Mouse (Mus musculus) limb, embryonic 13.5 days (tissue): Measurements from ENCODE around the gene Kirrel2. TPM values are rescaled to one million over a fixed set of nuclear protein-coding genes. Genes with fewer than 3 reads are reported as not detected.
A peak's percentile ranks its signal among the peaks of the same experiment; 100 is the strongest.

Source experiments
- ATAC-seq: fragments of 200-750 bp; cut with Nextera tagmentation; 2 replicates; pipeline ENCODE4 v1.8.0; 2017; ENCODE audit warnings: low read depth, moderate number of reproducible peaks, moderate TSS enrichment; ENCODE audit not compliant: low FRiP score
- H3K27ac ChIP-seq: fragments of 300-500 bp; sonication (generic); 2 replicates; pipeline ENCODE4 v1.5.1; 2015; ENCODE audit warnings: inconsistent platforms, mild to moderate bottlenecking, moderate library complexity
- H3K27me3 ChIP-seq: fragments of 300-500 bp; sonication (generic); 2 replicates; pipeline ENCODE4 v1.6.1; 2015; ENCODE audit warnings: mild to moderate bottlenecking, inconsistent platforms
- H3K36me3 ChIP-seq: fragments of 300-500 bp; sonication (generic); 2 replicates; pipeline ENCODE4 v1.6.1; 2015; ENCODE audit warnings: inconsistent platforms, mild to moderate bottlenecking, moderate library complexity
- H3K4me1 ChIP-seq: fragments of 300-500 bp; sonication (generic); 2 replicates; pipeline ENCODE4 v1.6.1; 2015; ENCODE audit warnings: inconsistent platforms
- H3K4me2 ChIP-seq: fragments of 300-500 bp; sonication (generic); replicated peaks from 2 replicates; pipeline ENCODE4 v1.6.1; 2015; ENCODE audit warnings: inconsistent platforms, mild to moderate bottlenecking, moderate library complexity
- H3K4me3 ChIP-seq: fragments of 300-500 bp; sonication (generic); 2 replicates; pipeline ENCODE4 v1.5.1; 2015; ENCODE audit warnings: moderate library complexity, mild to moderate bottlenecking, inconsistent platforms
- H3K9ac ChIP-seq: fragments of 300-500 bp; sonication (generic); 2 replicates; pipeline ENCODE4 v1.6.1; 2015; ENCODE audit warnings: mild to moderate bottlenecking, inconsistent platforms
- H3K9me3 ChIP-seq: fragments of 300-500 bp; sonication (generic); 2 replicates; pipeline ENCODE4 v1.6.1; 2016; ENCODE audit warnings: inconsistent platforms
- WGBS: fragments of 180-500 bp; shearing (Covaris S2); methylation state at CpG from one replicate; pipeline ENCODE4 v1.1.7; 2015; 5-methylcytosine and 5-hydroxymethylcytosine counted together
- polyA plus RNA-seq: library from polyadenylated mRNA; unstranded; fragments of >200 nt; fragmentation: Nextera tagmentation; extraction: Ambion mirVana; gene quantifications from 2 replicates; pipeline ENCODE4 v1.2.1, GENCODE M21; 2015

Kirrel2 gene
- polyA plus RNA-seq, 1 experiment from 2014 or later = 0.20 TPM

DNA sequence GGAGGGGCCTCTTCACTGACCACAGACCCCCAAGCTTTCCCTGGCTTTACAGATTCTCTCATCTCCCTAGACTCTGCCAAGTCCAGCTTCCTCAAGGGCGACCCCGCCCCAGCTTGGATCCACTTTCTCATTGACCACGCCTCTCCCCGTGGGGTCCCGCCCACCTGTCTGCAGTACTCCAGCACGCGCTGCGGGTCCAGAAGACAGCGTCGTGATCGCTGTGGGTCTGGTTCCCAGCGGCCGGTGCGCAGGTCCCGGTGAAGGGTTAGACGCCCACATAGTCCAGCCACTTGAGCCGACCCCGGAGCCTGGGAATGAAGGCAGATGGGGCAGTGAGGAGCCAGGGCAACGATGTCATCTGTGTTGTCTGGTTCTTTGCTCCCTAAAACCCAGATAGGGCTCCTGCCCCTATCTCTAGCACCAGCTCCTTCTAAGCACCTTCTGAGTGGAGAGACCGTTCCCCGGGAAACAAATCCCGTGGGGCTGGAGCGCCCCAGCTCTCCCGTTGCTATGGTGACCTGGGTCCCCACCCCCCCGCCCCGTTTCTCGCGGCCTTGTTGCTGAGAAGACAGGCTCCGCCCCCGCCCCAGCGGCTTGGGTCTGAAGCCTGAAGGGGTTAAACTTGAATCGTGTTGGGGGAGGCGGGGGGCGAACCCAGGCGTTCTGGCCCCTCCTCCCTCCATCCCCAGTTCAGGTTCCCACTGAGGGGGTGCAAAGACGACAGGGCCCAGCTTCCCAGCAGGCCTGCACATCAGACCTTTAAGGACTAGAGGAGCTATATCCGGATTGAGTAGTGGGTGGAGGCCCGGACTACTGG is 13.1 kb downstream of the Kirrel2 start:
- peak overlapping the region; percentile 78 for H3K9ac ChIP-seq
- peak; percentile 29; the same call in 1 of the 2 replicates for ATAC-seq
- H3K9me3 ChIP-seq = no peaks in the 10 kb centered on the region
- H3K36me3 ChIP-seq = peaks cover 19% of the 10 kb centered on the region
- peaks cover 67% of the 10 kb centered on the region for H3K27me3 ChIP-seq
- WGBS = under 1% methylated on average over 38 of the region's 38 CpGs
- peak overlapping the region; percentile 72 for H3K4me3 ChIP-seq
- peak overlapping the region; percentile 3; the same call in 1 of the 2 replicates for H3K27ac ChIP-seq
- peaks cover 19% of the 10 kb centered on the region for H3K4me1 ChIP-seq
- peak overlapping the region; percentile 81 for H3K4me2 ChIP-seq

DNA sequence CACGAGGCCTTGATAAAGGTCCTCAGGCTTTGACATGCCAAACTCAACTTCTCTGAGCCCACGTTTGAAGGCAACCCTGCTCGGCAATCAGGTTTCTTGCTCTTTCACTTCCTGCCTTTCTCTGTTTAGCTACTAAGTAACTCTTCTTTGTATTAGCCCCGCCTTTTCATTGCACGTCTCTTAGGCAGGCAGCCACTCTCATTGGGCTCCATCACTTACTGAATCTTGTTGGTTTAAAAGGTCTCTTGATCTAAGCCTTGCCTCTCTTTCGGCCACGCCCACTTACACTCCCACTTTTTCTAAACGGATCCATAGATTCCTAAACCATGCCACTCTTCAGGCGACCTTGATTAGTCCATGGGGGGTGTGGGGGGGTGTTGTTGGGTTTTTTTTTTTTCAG is 13.8 kb downstream of the Kirrel2 start:
- Histone ChIP-seq H3K4me2 (peak overlapping the region; percentile 81), H3K4me1 (peaks cover 19% of the 10 kb centered on the region), H3K27ac (no peak overlapping the region), H3K4me3 (peak overlapping the region; percentile 72), H3K9me3 (no peaks in the 10 kb centered on the region), H3K36me3 (peaks cover 25% of the 10 kb centered on the region), H3K9ac (no peak overlapping the region), H3K27me3 (peaks cover 72% of the 10 kb centered on the region)
- 25% methylated on average over 9 of the region's 9 CpGs for WGBS
- no peak for ATAC-seq

- Histone ChIP-seq H3K4me2 (no peak overlapping the region), H3K36me3 (peaks cover 40% of the 10 kb centered on the region), H3K27ac (no peak overlapping the region), H3K4me1 (peaks cover 16% of the 10 kb centered on the region), H3K27me3 (peaks cover 79% of the 10 kb centered on the region), H3K9ac (no peak overlapping the region), H3K9me3 (no peaks in the 10 kb centered on the region), H3K4me3 (no peak overlapping the region)
- no peak for ATAC-seq
- WGBS = 49% methylated on average over 2 of the region's 5 CpGs
These were observed 16.8 kb downstream of the Kirrel2 start for GRCm38 (mm10) chr7:30440697-30441096.

DNA sequence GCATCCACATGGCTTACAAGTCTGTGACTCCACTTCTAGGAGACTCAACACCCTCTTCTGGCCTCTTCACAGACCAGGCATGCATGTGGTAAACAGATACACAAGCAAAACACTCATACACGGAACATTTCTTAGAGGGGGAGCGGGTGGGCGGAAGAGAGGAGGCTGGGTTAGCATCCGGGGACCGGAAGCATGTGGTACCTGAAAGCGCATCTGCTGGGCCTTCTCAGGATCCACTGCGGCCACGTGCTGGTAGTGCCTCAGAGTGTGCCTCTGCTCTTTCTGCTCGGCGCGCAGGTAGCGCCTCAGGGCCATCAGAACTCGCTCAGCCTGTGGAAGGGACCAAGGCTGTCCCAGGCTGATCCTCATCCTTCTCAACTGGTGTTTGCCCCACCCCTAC is 17.8 kb downstream of the Kirrel2 start:
- peaks cover 80% of the 10 kb centered on the region for H3K27me3 ChIP-seq

GRCm38 (mm10) chr7:30436879-30437278 is 20.6 kb downstream of the Kirrel2 start:
- H3K27ac ChIP-seq = no peak overlapping the region
- no peaks in the 10 kb centered on the region for H3K4me1 ChIP-seq
- no peak overlapping the region for H3K4me2 ChIP-seq
- H3K27me3 ChIP-seq = peaks cover 54% of the 10 kb centered on the region
- peaks cover 38% of the 10 kb centered on the region for H3K36me3 ChIP-seq
- H3K9ac ChIP-seq = no peak overlapping the region
- no peaks in the 10 kb centered on the region for H3K9me3 ChIP-seq
- H3K4me3 ChIP-seq = no peak overlapping the region
- ATAC-seq = no peak
- 17% methylated on average over 10 of the region's 10 CpGs for WGBS

More for the DNA sequence above, 17.8 kb downstream of the Kirrel2 start:
- 77% methylated on average over 13 of the region's 13 CpGs for WGBS
- Histone ChIP-seq H3K27ac (no peak overlapping the region), H3K36me3 (peaks cover 50% of the 10 kb centered on the region), H3K4me3 (no peak overlapping the region), H3K4me1 (peaks cover 10% of the 10 kb centered on the region), H3K9me3 (no peaks in the 10 kb centered on the region), H3K9ac (no peak overlapping the region), H3K4me2 (no peak overlapping the region)
- ATAC-seq = no peak

DNA sequence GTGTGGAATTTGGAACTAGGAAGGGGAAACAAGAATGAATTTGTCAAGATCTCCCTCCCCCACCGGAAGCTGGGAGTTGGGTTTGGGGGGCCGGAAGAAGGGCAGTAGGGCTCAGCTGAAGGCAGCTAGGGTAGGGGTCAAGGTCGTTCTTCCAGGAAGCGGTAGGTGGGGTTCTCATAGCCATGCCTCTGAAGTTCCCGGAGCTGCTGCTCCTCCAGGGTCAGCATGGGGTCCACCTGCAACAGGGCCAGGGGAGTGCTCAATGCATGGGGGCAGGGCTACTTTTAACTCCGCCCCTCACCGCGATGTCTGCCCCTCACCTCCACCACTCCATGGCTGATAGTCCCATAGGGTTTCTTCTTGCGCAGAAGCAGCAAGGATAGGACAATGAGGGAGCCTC is 22.3 kb downstream of the Kirrel2 start:
- Histone ChIP-seq H3K9me3 (no peaks in the 10 kb centered on the region), H3K27me3 (peaks cover 47% of the 10 kb centered on the region), H3K4me2 (no peak overlapping the region), H3K27ac (no peak overlapping the region), H3K4me1 (no peaks in the 10 kb centered on the region), H3K9ac (no peak overlapping the region), H3K36me3 (peaks cover 33% of the 10 kb centered on the region), H3K4me3 (no peak overlapping the region)
- 32% methylated on average over 9 of the region's 9 CpGs for WGBS
- no peak for ATAC-seq

- H3K4me1 ChIP-seq = no peaks in the 10 kb centered on the region
- no peak overlapping the region for H3K4me3 ChIP-seq
- 68% methylated on average over 10 of the region's 10 CpGs for WGBS
- no peak overlapping the region for H3K9ac ChIP-seq
- H3K27me3 ChIP-seq = peaks cover 42% of the 10 kb centered on the region
- H3K36me3 ChIP-seq = peaks cover 33% of the 10 kb centered on the region
- H3K27ac ChIP-seq = no peak overlapping the region
- H3K9me3 ChIP-seq = no peaks in the 10 kb centered on the region
- no peak overlapping the region for H3K4me2 ChIP-seq
- ATAC-seq = no peak
These were observed 22.8 kb downstream of the Kirrel2 start for GRCm38 (mm10) chr7:30434701-30435100.

- H3K9me3 ChIP-seq = no peaks in the 10 kb centered on the region
- no peak overlapping the region for H3K27ac ChIP-seq
- ATAC-seq = no peak
- no peak overlapping the region for H3K4me2 ChIP-seq
- WGBS = 5% methylated on average over 10 of the region's 10 CpGs
- no peak overlapping the region for H3K9ac ChIP-seq
- no peaks in the 10 kb centered on the region for H3K4me1 ChIP-seq
- no peak overlapping the region for H3K4me3 ChIP-seq
- H3K27me3 ChIP-seq = peaks cover 39% of the 10 kb centered on the region
- peaks cover 32% of the 10 kb centered on the region for H3K36me3 ChIP-seq
These were observed 23.3 kb downstream of the Kirrel2 start for GRCm38 (mm10) chr7:30434238-30434637.

DNA sequence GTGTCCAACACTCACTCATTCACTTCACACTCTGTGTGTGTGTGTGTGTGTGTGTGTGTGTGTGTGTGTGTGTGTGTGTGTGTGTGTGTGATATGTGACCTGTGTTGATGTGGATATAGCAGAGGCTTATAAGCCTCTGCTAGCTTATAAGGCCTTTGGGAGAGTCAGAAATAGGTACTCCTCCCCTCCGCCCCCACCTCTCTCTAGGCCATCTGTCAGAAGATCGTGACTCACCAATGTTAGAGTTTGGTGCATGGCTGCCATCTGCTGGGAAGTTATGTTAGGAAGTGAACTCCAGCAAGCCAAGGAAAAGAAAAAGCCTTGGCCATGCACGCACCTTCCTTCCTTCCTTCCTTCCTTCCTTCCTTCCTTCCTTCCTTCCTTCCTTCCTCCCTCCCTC is 25.7 kb downstream of the Kirrel2 start:
- ATAC-seq = no peak
- no peak overlapping the region for H3K27ac ChIP-seq
- H3K27me3 ChIP-seq = peaks cover 20% of the 10 kb centered on the region

DNA sequence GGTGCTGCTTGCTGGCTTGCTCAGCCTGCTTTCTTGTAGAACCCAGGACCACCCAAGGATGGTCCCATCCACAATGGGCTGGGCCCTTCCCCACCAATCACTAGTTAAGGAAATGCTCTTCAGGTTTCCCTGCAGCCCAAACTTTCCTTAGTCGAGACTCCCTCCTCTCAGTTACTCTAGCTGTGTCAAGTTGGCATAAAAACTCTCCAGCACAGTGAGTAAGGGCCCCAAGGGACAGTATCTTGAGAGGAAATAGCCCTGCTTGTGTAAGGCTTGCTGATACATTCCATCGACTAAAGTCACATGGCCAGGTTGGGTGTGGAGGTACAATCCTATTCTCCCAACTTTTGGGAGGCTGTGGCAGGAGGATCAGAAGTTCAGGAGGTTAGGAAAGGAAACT is 27.3 kb downstream of the Kirrel2 start:
- Histone ChIP-seq H3K27me3 (peaks cover 4% of the 10 kb centered on the region), H3K4me2 (no peak overlapping the region), H3K9ac (no peak overlapping the region), H3K36me3 (peaks cover 15% of the 10 kb centered on the region), H3K9me3 (no peaks in the 10 kb centered on the region), H3K4me1 (no peaks in the 10 kb centered on the region), H3K27ac (no peak overlapping the region), H3K4me3 (no peak overlapping the region)
- no peak for ATAC-seq
- WGBS = 48% methylated on average over 2 of the region's 2 CpGs

More for the DNA sequence above, 25.7 kb downstream of the Kirrel2 start:
- no peak overlapping the region for H3K4me3 ChIP-seq
- H3K9me3 ChIP-seq = no peaks in the 10 kb centered on the region
- no peaks in the 10 kb centered on the region for H3K4me1 ChIP-seq
- H3K4me2 ChIP-seq = no peak overlapping the region
- WGBS = 19% methylated on average over 3 of the region's 3 CpGs
- H3K9ac ChIP-seq = no peak overlapping the region
- peaks cover 21% of the 10 kb centered on the region for H3K36me3 ChIP-seq

GRCm38 (mm10) chr7:30429327-30429726 is 28.2 kb downstream of the Kirrel2 start:
- Histone ChIP-seq H3K27ac (no peak overlapping the region), H3K9ac (no peak overlapping the region), H3K9me3 (no peaks in the 10 kb centered on the region), H3K4me3 (no peak overlapping the region), H3K36me3 (peaks cover 10% of the 10 kb centered on the region), H3K4me2 (no peak overlapping the region), H3K27me3 (no peaks in the 10 kb centered on the region), H3K4me1 (no peaks in the 10 kb centered on the region)
- ATAC-seq = no peak

DNA sequence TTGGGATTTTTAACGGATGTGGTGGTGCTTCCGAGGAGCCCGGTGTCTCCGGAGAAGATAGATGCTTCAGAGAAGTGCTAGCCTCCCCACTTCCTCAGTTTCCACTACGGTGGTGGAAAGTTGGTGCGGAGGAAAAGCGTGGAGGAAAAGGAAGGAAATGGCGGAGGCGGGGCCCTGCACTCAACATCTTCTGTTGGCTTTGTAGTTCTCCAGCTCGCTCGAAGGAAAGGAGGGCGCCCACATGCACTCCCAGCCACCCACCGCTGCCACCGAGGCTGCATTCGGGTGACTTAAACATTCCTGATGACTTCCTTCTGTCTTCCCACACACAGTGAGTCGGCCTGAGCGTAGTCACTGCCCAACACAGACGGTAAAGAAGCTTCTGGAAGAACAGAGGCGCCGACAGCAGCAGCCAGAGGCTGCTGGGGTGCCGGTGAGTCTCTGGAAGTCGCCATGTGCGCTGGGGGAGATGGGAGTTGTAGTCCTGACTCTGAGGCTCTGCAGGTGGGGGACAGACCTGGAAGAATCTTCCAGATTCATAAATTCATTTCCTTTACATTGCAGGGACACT is 34.3 kb downstream of the Kirrel2 start:
- Histone ChIP-seq H3K9ac (peak overlapping the region; percentile 72), H3K4me3 (peak overlapping the region; percentile 63), H3K27ac (peak overlapping the region; percentile 48; the same call in 1 of the 2 replicates), H3K27me3 (peaks cover 43% of the 10 kb centered on the region), H3K4me1 (peaks cover 19% of the 10 kb centered on the region), H3K4me2 (peak overlapping the region; percentile 95), H3K36me3 (peaks cover 10% of the 10 kb centered on the region), H3K9me3 (peaks cover 14% of the 10 kb centered on the region)
- no peak; the same call in 1 of the 2 replicates for ATAC-seq
- WGBS = 47% methylated on average over 23 of the region's 23 CpGs
